ENCODE assay signal across 10 mouse cellular contexts in genomic region chr14:31233070-31233995, GRCm38 (mm10). TPM values are rescaled to one million over a fixed set of nuclear protein-coding genes. Genes with fewer than 3 reads are reported as not detected.
DNase-seq lines count a peak whose midpoint lies in the region; ATAC-seq lines count a peak whose summit lies in the region.
"Had no signal": no experiment of that assay in that cellular context is flagged by ENCODE, and none has a peak within 500 bp of the region (broad histone marks: within the 10 kb centered on the region; RNA-seq: fewer than 3 reads in every experiment).

No protein-coding gene starts in this region.

- H3K9me3 ChIP-seq in heart, embryonic 10.5 days = no peaks in the 10 kb centered on the region
- no peaks in the 10 kb centered on the region for H3K9me3 ChIP-seq in heart, embryonic 14.5 days (ENCODE audit: control insufficient read depth, low read length)
- no peaks in the 10 kb centered on the region for H3K9me3 ChIP-seq in neural tube, embryonic 14.5 days (ENCODE audit: control insufficient read depth, low read length)
- H3K9me3 ChIP-seq: limb, embryonic 12.5 days had no signal

- H3K4me1 ChIP-seq in heart, embryonic 10.5 days = peaks cover 54% of the 10 kb centered on the region
- H3K4me1 ChIP-seq in heart, embryonic 14.5 days (ENCODE audit: control insufficient read depth in 2 of 2, insufficient read depth in 2 of 2, low read length in 2 of 2) = peaks cover 31 to 35% of the 10 kb centered on the region in 2 experiments
- H3K4me1 ChIP-seq in neural tube, embryonic 14.5 days (ENCODE audit: control insufficient read depth, insufficient read depth, low read length) = 0 out of 2 replicates have a peak, but pooled peaks cover 3% of the 10 kb centered on the region
- H3K4me1 ChIP-seq: limb, embryonic 12.5 days had no signal

- 59% methylated on average over 14 of the region's 14 CpGs for WGBS in heart, embryonic 10.5 days
- 69% methylated on average over 14 of the region's 14 CpGs for WGBS in heart, embryonic 14.5 days
- WGBS in neural tube, embryonic 14.5 days = 88% methylated on average over 14 of the region's 14 CpGs

- H3K27me3 ChIP-seq in heart, embryonic 10.5 days (ENCODE audit: insufficient read depth, poor library complexity, severe bottlenecking) = no peaks in the 10 kb centered on the region
- H3K27me3 ChIP-seq in heart, embryonic 14.5 days (ENCODE audit: control insufficient read depth, insufficient read depth, low read length) = no peaks in the 10 kb centered on the region
- no peaks in the 10 kb centered on the region for H3K27me3 ChIP-seq in neural tube, embryonic 14.5 days (ENCODE audit: control insufficient read depth, insufficient read depth, low read length)
- H3K27me3 ChIP-seq: limb, embryonic 12.5 days had no signal

- ATAC-seq in heart, embryonic 14.5 days (ENCODE audit: insufficient number of reproducible peaks, insufficient read depth, low FRiP score, low read depth) = 0 out of 2 replicates have a peak, but pooled peaks have one; percentile 28
- ATAC-seq in neural tube, embryonic 14.5 days (ENCODE audit: low read depth) = peak; percentile 42; the same call in 1 of the 2 replicates

- no peaks in the 10 kb centered on the region for H3K36me3 ChIP-seq in heart, embryonic 10.5 days
- H3K36me3 ChIP-seq in heart, embryonic 14.5 days (ENCODE audit: control insufficient read depth, insufficient read depth, low read length) = no peaks in the 10 kb centered on the region
- no peaks in the 10 kb centered on the region for H3K36me3 ChIP-seq in neural tube, embryonic 14.5 days (ENCODE audit: control insufficient read depth, insufficient read depth, low read length)
- H3K36me3 ChIP-seq: limb, embryonic 12.5 days had no signal

- intact Hi-C loops in heart, postnatal 36 days (cut with DNase I) = no loop called here

- no peak for DNase-seq in heart, embryonic 10.5 days (ENCODE audit: low spot score)
- DNase-seq in heart, postnatal 36 days = no peak
- DNase-seq in kidney, postnatal 10 days = peak; percentile 51
- DNase-seq in urinary bladder, postnatal 10 days (ENCODE audit: low spot score) = no peak
- no peak for DNase-seq in right cerebral cortex, postnatal 4 days
- DNase-seq in embryo, embryonic 10 days (ENCODE audit: low spot score) = no peak

- no peak overlapping the region for H3K4me3 ChIP-seq in heart, embryonic 10.5 days
- no peak overlapping the region for H3K4me3 ChIP-seq in heart, embryonic 14.5 days (ENCODE audit: control insufficient read depth in 1 of 2, insufficient read depth in 1 of 2, low read depth in 1 of 2, low read length in 2 of 2)
- H3K4me3 ChIP-seq in neural tube, embryonic 14.5 days (ENCODE audit: low read depth, low read length) = no peak overlapping the region
- H3K4me3 ChIP-seq: limb, embryonic 12.5 days had no signal

- H3K27ac ChIP-seq in heart, embryonic 10.5 days = peak overlapping the region; percentile 23; the same call in 1 of the 2 replicates
- peak overlapping the region; percentile 53 to 59; a peak in 3 of 4 replicates for H3K27ac ChIP-seq in heart, embryonic 14.5 days (replicated peaks in 1 of 2; ENCODE audit: control insufficient read depth in 1 of 2, insufficient read depth in 1 of 2, low read depth in 2 of 2, low read length in 2 of 2)
- no peak overlapping the region for H3K27ac ChIP-seq in neural tube, embryonic 14.5 days (ENCODE audit: low read depth, low read length)
- H3K27ac ChIP-seq: limb, embryonic 12.5 days had no signal

- H3K9ac ChIP-seq in heart, embryonic 14.5 days (ENCODE audit: low read length) = no peak overlapping the region
- H3K9ac ChIP-seq in neural tube, embryonic 14.5 days (replicated peaks; ENCODE audit: low read depth, low read length) = no peak overlapping the region
- H3K9ac ChIP-seq: limb, embryonic 12.5 days had no signal

- H3K4me2 ChIP-seq in heart, embryonic 14.5 days (ENCODE audit: low read length) = no peak overlapping the region
- no peak overlapping the region for H3K4me2 ChIP-seq in neural tube, embryonic 14.5 days (ENCODE audit: low read depth, low read length)

RNA-seq across cellular contexts. Expression of gene Sema3g, which starts 15.7 kb away (rescaled TPM):
- polyA plus RNA-seq in heart, embryonic 10.5 days (2016; fragmentation: Nextera tagmentation; extraction: Ambion mirVana) = 0.47 and 0.54 TPM in 2 replicates
- total RNA-seq in heart, postnatal 36 days (2021) = 10 to 100 TPM; 14.2 to 18.3 TPM
- polyA plus RNA-seq in heart, embryonic 14.5 days (2014; fragmentation: Nextera tagmentation; extraction: Ambion mirVana) = 0.23 and 0.26 TPM in 2 replicates
- polyA plus RNA-seq in neural tube, embryonic 14.5 days (2014; fragmentation: Nextera tagmentation; extraction: Ambion mirVana) = 0.13 and 0.21 TPM in 2 replicates

RNA-seq across cellular contexts. Expression of gene Nisch, which starts 16.6 kb away (rescaled TPM):
- polyA plus RNA-seq in heart, embryonic 10.5 days (2016; fragmentation: Nextera tagmentation; extraction: Ambion mirVana) = 457 and 500 TPM in 2 replicates
- 100 to 1,000 TPM; 128 to 143 TPM for total RNA-seq in heart, postnatal 36 days (2021)
- 308 and 317 TPM in 2 replicates for polyA plus RNA-seq in heart, embryonic 14.5 days (2014; fragmentation: Nextera tagmentation; extraction: Ambion mirVana)
- polyA plus RNA-seq in neural tube, embryonic 14.5 days (2014; fragmentation: Nextera tagmentation; extraction: Ambion mirVana) = 282 and 335 TPM in 2 replicates

RNA-seq across cellular contexts. Expression of gene Phf7, which starts 17.8 kb away (rescaled TPM):
- 8.4 and 11.8 TPM in 2 replicates for polyA plus RNA-seq in heart, embryonic 10.5 days (2016; fragmentation: Nextera tagmentation; extraction: Ambion mirVana)
- total RNA-seq in heart, postnatal 36 days (2021) = 1 to 10 TPM; 3.8 to 4.3 TPM
- polyA plus RNA-seq in heart, embryonic 14.5 days (2014; fragmentation: Nextera tagmentation; extraction: Ambion mirVana) = 9.4 and 9.6 TPM in 2 replicates
- polyA plus RNA-seq in neural tube, embryonic 14.5 days (2014; fragmentation: Nextera tagmentation; extraction: Ambion mirVana) = 11.8 TPM in 2 replicates

RNA-seq across cellular contexts. Expression of gene Bap1, which starts 17.9 kb away (rescaled TPM):
- polyA plus RNA-seq in heart, embryonic 10.5 days (2016; fragmentation: Nextera tagmentation; extraction: Ambion mirVana) = 76.2 and 80.7 TPM in 2 replicates
- 10 to 100 TPM; 44.8 to 45.2 TPM for total RNA-seq in heart, postnatal 36 days (2021)
- 47.6 TPM in 2 replicates for polyA plus RNA-seq in heart, embryonic 14.5 days (2014; fragmentation: Nextera tagmentation; extraction: Ambion mirVana)
- 97.5 and 101 TPM in 2 replicates for polyA plus RNA-seq in neural tube, embryonic 14.5 days (2014; fragmentation: Nextera tagmentation; extraction: Ambion mirVana)

RNA-seq across cellular contexts. Expression of gene Tnnc1, which starts 25.2 kb away (rescaled TPM):
- 1,899 and 2,942 TPM in 2 replicates for polyA plus RNA-seq in heart, embryonic 10.5 days (2016; fragmentation: Nextera tagmentation; extraction: Ambion mirVana)
- total RNA-seq in heart, postnatal 36 days (2021) = 1,000 to 10,000 TPM; 4,706 to 5,436 TPM
- polyA plus RNA-seq in heart, embryonic 14.5 days (2014; fragmentation: Nextera tagmentation; extraction: Ambion mirVana) = 5,119 and 5,195 TPM in 2 replicates
- polyA plus RNA-seq in neural tube, embryonic 14.5 days (2014; fragmentation: Nextera tagmentation; extraction: Ambion mirVana) = 4.1 and 5.5 TPM in 2 replicates
- total RNA-seq: MEL had no signal
